Mouse (Mus musculus) embryonic fibroblast, embryonic 13.5 days (primary cell): ENCODE measurements at regions not wholly inside any gene's neighbourhood (a gene's known extent, or its start where the extent isn't known, plus 50 kb on each side); places are given as distances from the start of the nearest gene placed in this dataset.

Source experiments
- CTCF ChIP-seq: IDR thresholded peaks from 2 replicates; pipeline ENCODE4 v1.5.1; 2011; ENCODE audit warnings: mild to moderate bottlenecking, control low read depth, low read length, moderate library complexity, borderline replicate concordance; ENCODE audit not compliant: insufficient read depth
- POLR2A ChIP-seq: IDR thresholded peaks from 2 replicates; pipeline ENCODE4 v1.6.1; 2011; ENCODE audit warnings: low read depth, mild to moderate bottlenecking, control low read depth, low read length, moderate library complexity

GRCm38 (mm10) chr17:22736360-22736759, 130.6 kb downstream of the Zfp945 start:
- TF ChIP-seq CTCF = no peak
- TF ChIP-seq POLR2A = no peak
